Mouse (Mus musculus) liver, postnatal 0 days (tissue): ENCODE measurements around the gene Ncln.

ENCODE experiments used
- CTCF ChIP-seq: sonication (generic); IDR thresholded peaks from 2 replicates; pipeline ENCODE4 v1.5.1; 2016; ENCODE audit warnings: antibody characterized with exemption, low read depth
- EP300 ChIP-seq: IDR thresholded peaks from 2 replicates; pipeline ENCODE4 v1.6.1; 2016; ENCODE audit warnings: antibody characterized with exemption, low read depth, mild to moderate bottlenecking

- TF ChIP-seq CTCF: peak; percentile 65
- no peak for TF ChIP-seq EP300
These were observed 2.5 kb downstream of the Ncln start for GRCm38 (mm10) chr10:81493601-81494220.
